Mouse (Mus musculus): ENCODE data around the gene Mief1.

GRCm38 (mm10) chr15:80277625-80278024, 43.8 kb downstream of the Mief1 start:
- TF ChIP-seq CTCF (IDR thresholded peaks at IDR 0.05; ENCODE audit: low read depth, low read length) (no peak; the same call in 1 of the 2 replicates), POLR2A (IDR thresholded peaks at IDR 0.05; ENCODE audit: extremely low read depth, insufficient read depth, low read length) (no peak)
